Mouse (Mus musculus) testis, adult 2 months (tissue): ENCODE data around the gene Notch1.
A peak's percentile ranks its signal among the peaks of the same experiment; 100 is the strongest.

Source experiments
- CTCF ChIP-seq: fragments of 200-500 bp; IDR thresholded peaks from 2 replicates; pipeline ENCODE4 v1.5.1; 2012; ENCODE audit warnings: low read depth, mild to moderate bottlenecking, inconsistent platforms, low read length, moderate library complexity; ENCODE audit not compliant: control insufficient read depth, insufficient read depth, insufficient replicate concordance
- POLR2A ChIP-seq: fragments of 200-500 bp; IDR thresholded peaks from 2 replicates; pipeline ENCODE4 v1.6.1; 2012; ENCODE audit warnings: low read depth, mild to moderate bottlenecking, inconsistent platforms, low read length, moderate library complexity; ENCODE audit not compliant: control insufficient read depth

DNA sequence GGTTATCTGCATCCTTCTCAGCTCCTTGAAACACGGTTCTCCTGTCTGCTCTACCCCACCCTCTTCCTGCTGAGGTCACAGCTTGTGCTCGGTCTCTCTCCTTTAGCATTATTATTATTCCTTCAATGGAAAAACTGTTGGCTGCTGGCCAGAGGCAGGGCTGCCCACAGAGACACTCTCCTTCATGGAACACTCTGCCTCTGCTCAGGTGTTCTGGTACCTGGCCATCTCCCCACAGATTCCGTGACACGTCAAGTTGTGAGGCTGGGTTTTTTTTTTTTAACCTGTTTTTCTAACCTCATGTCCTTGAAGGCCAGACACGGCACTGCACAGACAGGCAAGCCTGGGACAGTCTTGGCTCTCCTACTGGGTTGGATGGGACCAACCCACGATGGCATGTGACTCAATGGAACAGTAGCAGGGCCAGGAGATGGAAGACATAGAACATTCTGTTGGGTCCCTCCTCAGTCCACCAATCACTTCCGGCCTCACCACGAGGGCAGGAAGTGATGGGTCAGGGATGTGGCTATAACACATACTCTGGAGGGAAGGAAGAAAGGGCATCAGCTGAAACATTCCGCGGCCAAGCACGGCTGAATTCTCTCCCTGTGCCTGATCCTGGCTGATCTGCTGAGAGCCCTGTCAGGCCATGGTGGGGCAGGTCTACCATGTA lies 18.5 kb downstream of the Notch1 start:
- peak; percentile 23; the same call in 1 of the 2 replicates for TF ChIP-seq POLR2A
- no peak for TF ChIP-seq CTCF
